Mouse (Mus musculus) gastrocnemius, adult 2 months (tissue): ENCODE data around the gene Cit. TPM values are rescaled to one million over a fixed set of nuclear protein-coding genes. Genes with fewer than 3 reads are reported as not detected.

Source experiments
- DNase-seq: peaks from one replicate; pipeline ENCODE4 v3.0.0; 2022
- H3K27ac ChIP-seq: fragments of 200-600 bp; 2 replicates; pipeline ENCODE4 v1.8.1; 2022; ENCODE audit warnings: mild to moderate bottlenecking
- H3K4me3 ChIP-seq: fragments of 200-600 bp; 2 replicates; pipeline ENCODE4 v1.8.1; 2022; ENCODE audit warnings: mild to moderate bottlenecking, moderate library complexity
- CTCF ChIP-seq: fragments of 200-600 bp; IDR thresholded peaks from 2 replicates; pipeline ENCODE4 v1.8.1; 2022; ENCODE audit warnings: antibody characterized with exemption, mild to moderate bottlenecking, moderate library complexity
- intact Hi-C: fragments of 180-260 bp; cut with DNase I; formaldehyde crosslinking; loops from one replicate; pipeline ENCODE4 v1.15.1; 2025
- total RNA-seq, 2 experiments: library from RNA; stranded (reverse); gene quantifications; 2 replicates each; pipeline ENCODE4 v1.2.3; 2021

Gene Cit
- total RNA-seq, 2 experiments from 2014 or later, result 0.61 to 0.95 TPM

GRCm38 (mm10) chr5:115907037-115908009, 62.2 kb downstream of the Cit start:
- intact Hi-C loops, result no loop called here
- peak; percentile 43 for DNase-seq
- Histone ChIP-seq H3K4me3 (peak overlapping the region; percentile 63), H3K27ac (no peak overlapping the region)
- peak; percentile 38 for TF ChIP-seq CTCF

DNA sequence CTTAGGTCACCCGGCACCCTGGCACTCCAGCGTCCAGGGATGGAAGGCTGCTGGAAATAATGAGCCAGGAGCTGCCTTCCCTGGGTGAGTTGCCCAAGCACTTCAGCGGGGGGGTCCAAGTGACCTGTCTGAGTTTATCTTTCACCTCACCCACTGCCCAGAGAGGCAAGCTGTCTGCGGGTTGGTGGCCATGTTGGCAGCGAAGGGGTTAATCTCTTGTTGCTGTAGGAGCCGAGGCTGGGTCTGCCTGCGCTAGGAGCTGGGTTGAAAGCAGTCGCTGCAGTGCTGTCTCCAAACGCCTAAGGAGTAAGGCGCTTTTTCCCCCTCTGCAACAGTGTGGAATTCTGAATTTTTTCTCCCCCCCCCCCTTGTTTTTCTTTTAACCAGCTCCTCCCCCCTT, 63.2 kb downstream of the Cit start:
- intact Hi-C loops, result no loop called here
- DNase-seq, result no peak
- Histone ChIP-seq H3K27ac (no peak overlapping the region), H3K4me3 (peak overlapping the region; percentile 30)
- TF ChIP-seq CTCF, result no peak

- no peak for TF ChIP-seq CTCF
- intact Hi-C loops, result no loop called here
- Histone ChIP-seq H3K4me3 (peak overlapping the region; percentile 33), H3K27ac (no peak overlapping the region)
- DNase-seq, result no peak
Observed at GRCm38 (mm10) chr5:115908699-115909098, 63.6 kb downstream of the Cit start.

DNA sequence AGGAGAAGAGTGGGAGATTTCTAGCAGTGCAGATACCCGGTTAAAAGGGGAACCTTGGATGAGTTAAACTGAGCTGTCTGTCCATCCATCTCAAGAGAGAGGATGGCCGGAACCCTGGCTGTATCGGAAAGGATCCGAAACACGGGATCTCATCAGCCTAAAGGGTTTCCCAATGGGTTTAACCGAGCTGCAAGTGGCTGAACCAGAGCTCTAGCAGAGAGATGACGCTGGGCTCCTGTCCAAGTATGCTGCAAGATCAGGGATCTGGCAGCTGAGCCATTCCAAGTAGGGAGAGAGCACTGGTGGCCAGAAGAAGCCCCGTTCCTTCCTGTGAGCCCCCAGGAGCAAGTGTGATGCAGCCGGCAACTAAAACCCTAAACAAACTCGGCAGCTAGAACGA, 64.0 kb downstream of the Cit start:
- Histone ChIP-seq H3K27ac (no peak overlapping the region), H3K4me3 (peak overlapping the region; percentile 33)
- peak; percentile 78 for DNase-seq
- no peak for TF ChIP-seq CTCF
- intact Hi-C loops, result no loop called here

DNA sequence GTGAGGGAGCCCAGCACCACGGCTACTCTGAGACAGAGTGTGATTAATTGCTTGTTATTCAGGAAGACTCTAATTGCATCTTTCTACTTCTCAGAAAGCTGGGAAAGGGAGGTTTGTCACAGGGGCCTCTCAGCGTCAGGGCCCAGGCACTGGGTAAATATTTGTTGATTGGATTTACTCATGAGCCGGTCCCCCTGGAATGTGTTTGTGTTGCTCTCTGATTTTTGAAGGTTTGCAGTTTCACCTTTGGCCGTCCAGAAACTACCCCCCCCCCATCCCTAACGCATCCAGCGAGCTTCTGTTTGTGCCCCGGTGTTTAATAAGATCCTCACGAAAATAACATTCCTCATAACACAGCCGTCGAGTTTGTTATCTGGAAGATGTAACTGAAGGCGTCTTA, 65.4 kb downstream of the Cit start:
- intact Hi-C loops, result no loop called here
- no peak for DNase-seq
- TF ChIP-seq CTCF, result no peak

DNA sequence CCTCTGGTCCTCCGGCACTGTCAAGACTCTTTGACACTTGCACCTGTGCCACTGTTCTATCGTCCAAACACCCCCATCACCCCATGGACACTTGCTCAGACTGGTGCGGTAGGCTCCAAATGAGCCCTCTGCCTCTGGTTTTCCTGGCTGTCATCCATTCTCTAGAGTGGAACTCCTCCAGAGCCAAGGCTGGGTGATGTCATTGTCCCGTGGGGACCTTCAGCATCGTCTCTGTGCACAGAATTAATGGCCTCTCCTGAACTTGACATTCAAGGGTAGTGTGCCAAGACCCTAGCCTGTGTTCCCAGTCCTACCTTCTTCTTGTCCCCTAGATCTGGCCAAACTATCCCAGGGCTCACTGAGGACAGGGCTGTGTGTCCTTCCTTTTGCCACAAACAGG, 70.4 kb downstream of the Cit start:
- DNase-seq, result peak; percentile 34
- Histone ChIP-seq H3K4me3 (no peak overlapping the region), H3K27ac (no peak overlapping the region)
- TF ChIP-seq CTCF, result no peak
- intact Hi-C loops, result no loop called here

More for the DNA sequence above, 65.4 kb downstream of the Cit start:
- Histone ChIP-seq H3K27ac (no peak overlapping the region), H3K4me3 (no peak overlapping the region)

DNA sequence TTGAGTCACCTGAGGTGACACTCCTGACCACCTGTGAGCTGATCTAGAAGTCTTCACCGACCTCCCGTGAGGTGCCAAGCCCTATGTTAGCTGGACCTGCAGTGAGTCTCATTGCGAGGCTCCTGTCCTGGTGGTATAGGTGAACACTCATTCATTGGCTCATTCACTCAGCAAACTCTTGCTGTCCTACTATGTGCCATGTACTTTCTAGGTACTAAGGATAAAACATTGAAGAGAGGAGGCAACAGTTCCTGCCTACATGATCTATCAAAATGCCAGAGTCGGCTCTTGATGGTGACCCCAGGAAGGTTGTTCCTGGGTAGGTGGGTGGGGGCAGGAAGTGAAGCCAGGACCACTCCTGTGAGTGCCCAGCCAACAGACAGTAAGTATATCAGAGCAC, 72.9 kb downstream of the Cit start:
- Histone ChIP-seq H3K27ac (no peak overlapping the region), H3K4me3 (no peak overlapping the region)
- no peak for DNase-seq
- intact Hi-C loops, result no loop called here
- TF ChIP-seq CTCF, result no peak

DNA sequence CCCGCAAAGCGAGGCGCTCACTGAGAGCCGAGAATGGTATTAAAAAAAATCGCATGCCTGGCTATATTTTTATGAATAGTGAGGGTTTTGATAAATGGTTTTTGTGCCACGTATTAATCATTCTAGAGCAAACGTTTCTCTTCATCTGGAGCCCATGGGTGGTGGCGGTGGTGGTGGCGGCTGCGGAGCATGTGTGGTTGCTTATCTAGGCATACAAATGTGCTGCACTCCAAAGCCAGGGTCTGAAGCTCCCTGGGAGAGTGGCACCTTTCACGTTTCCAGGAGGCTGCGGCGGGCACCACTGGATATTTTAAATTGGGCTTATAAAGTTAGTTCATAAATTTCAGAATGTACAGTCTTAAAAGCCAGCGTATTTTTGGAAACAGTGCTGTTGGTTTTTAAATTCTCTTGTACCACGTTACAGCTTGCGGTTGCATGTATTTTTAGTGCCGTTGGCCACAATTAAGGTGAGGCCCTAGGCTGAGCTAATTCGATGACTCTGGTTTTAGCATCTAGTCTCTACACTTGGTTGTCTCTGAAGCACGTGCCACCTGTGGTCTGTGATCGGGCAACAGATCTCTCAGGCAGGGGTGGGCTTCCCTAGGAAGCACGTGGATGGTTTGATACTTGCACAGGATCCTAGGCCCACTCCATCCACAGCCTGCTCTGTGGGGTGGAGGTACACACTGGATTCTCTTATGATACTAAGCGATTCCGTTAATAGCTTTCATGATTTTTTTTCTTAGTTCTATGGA, 73.7 kb downstream of the Cit start:
- no peak for TF ChIP-seq CTCF
- intact Hi-C loops, result no loop called here
- DNase-seq, result no peak
- Histone ChIP-seq H3K27ac (no peak overlapping the region), H3K4me3 (no peak overlapping the region)

DNA sequence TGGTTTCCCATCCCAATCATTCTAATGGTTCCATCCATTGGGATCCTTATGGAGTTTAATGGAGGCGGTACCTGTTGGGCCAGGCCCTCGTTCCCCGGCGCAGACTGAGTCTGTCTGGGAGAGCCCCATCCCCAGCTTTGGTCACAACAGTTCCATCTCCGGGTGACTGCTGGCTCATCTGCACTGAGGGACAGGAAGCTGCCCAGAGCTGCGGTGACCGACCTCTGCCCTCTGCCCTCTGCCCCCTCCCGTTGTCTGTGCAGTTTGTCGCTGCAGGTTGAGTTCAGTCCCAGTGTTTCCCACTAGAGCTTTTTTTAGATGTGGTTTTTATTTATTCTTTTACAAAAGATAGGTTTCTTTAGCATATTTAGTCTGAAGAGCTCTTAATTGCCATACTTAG, 76.9 kb downstream of the Cit start:
- Histone ChIP-seq H3K27ac (no peak overlapping the region), H3K4me3 (no peak overlapping the region)
- no peak for TF ChIP-seq CTCF
- DNase-seq, result no peak
- intact Hi-C loops, result no loop called here

GRCm38 (mm10) chr5:115924946-115925345, 79.9 kb downstream of the Cit start:
- intact Hi-C loops, result no loop called here
- DNase-seq, result no peak
- Histone ChIP-seq H3K4me3 (no peak overlapping the region), H3K27ac (no peak overlapping the region)
- TF ChIP-seq CTCF, result no peak

DNA sequence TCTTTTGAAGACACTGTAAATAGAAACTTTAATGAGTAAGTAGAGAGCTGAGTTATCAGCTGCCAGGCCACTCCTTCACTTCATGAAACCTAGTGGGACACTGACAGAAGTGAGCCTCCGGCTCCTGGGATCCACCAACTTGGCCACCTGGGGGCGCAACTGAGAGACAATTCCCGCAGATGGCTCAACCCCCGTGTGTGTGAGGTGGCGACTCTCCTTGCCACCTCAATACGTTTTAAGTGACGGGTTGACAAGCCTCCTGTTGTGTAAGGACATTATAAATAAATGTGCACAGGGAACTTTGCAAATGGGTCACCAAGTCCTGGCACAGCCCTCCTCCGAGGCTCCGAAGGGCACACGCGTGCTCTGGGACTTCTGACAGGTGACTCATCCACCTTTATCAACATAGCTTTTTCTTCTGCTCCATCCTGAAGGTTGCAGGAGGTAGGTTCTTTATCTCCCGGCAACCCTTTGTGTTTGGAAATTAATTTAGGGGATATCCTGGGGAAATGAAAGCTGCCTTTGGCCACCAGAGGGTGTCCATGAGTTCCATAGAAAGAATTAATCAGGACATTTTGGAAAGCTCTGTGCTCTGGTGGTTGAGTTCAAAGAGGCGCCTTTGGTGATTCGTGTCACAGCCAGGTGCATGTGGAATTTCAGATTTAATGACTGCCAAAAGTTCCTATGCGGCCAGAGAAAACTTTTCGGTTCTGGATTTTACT, 83.9 kb downstream of the Cit start:
- no peak for DNase-seq
- Histone ChIP-seq H3K27ac (no peak overlapping the region), H3K4me3 (no peak overlapping the region)
- TF ChIP-seq CTCF, result peak; percentile 20
- intact Hi-C loops, result no loop called here

DNA sequence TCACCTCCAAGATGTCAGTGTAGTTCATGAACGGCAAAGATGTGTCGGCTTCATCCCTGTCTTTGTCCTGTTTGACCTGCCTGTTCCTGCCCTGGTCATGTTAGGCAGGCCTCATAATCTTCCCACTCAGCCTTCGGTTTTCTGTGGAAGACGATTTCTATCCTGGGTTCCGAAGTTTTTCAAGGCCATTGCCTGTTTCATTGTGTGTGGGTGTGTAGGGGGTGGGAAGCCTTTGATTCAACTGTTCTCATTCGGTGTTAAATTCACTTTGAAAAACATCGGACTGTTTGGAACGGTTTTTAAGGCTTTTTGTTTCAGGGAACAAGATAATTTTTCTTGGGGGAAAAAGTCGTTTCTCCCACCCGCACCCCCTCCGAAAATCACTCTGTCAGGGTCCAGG, 87.2 kb downstream of the Cit start:
- H3K4me3 ChIP-seq, result no peak overlapping the region
- intact Hi-C loops, result no loop called here
- TF ChIP-seq CTCF, result no peak
- H3K27ac ChIP-seq, result no peak overlapping the region
- DNase-seq, result no peak

- intact Hi-C loops, result no loop called here
Observed at GRCm38 (mm10) chr5:115936851-115937250, 91.8 kb downstream of the Cit start.

More at GRCm38 (mm10) chr5:115936851-115937250, 91.8 kb downstream of the Cit start:
- H3K27ac ChIP-seq, result no peak overlapping the region
- TF ChIP-seq CTCF, result no peak
- no peak overlapping the region for H3K4me3 ChIP-seq
- no peak for DNase-seq
